Mouse (Mus musculus) brain, embryonic 14.5 days (tissue): Measurements from ENCODE around the gene Mars.

ENCODE experiments used
- CTCF ChIP-seq: fragments of 200-500 bp; IDR thresholded peaks from 2 replicates; pipeline ENCODE4 v1.5.1; 2012; ENCODE audit warnings: inconsistent platforms, mild to moderate bottlenecking, moderate library complexity, borderline replicate concordance; ENCODE audit not compliant: insufficient read depth, insufficient read length; ENCODE audit errors: extremely low read depth
- POLR2A ChIP-seq: fragments of 200-500 bp; IDR thresholded peaks from 2 replicates; pipeline ENCODE4 v1.6.1; 2012; ENCODE audit warnings: mild to moderate bottlenecking, inconsistent platforms, borderline replicate concordance; ENCODE audit not compliant: poor library complexity, insufficient read depth, insufficient read length, severe bottlenecking; ENCODE audit errors: extremely low read depth

DNA sequence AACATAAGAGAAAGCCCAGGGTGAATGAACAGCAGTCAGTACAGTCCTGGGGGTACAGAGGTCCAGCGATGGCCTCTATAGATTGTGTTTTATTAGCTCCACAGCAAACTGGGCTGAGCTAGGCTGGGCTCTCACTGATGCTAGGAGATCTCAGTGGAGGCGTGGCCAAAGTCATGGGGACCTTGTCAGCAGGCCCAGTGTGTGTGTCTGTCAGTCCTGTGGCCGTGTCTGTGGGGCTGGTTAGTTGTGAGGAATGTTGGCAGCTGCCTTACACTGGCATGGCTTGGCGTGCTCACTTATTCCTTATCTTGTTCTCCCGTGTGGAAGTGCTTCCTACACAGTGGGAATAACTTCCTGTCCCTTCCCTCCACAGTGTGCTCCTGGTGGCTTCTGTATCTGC, 43.2 kb downstream of the Mars start:
- TF ChIP-seq CTCF (no peak), POLR2A (no peak)
